Mouse (Mus musculus) olfactory bulb, adult 2 months (tissue): ENCODE results near the gene Gm38431.

Source experiments
- CTCF ChIP-seq: fragments of 200-500 bp; IDR thresholded peaks from 2 replicates; pipeline ENCODE4 v1.5.1; 2012; ENCODE audit warnings: low read depth, mild to moderate bottlenecking, low read length, moderate library complexity; ENCODE audit not compliant: insufficient read depth
- POLR2A ChIP-seq: fragments of 200-500 bp; IDR thresholded peaks from 2 replicates; pipeline ENCODE4 v1.6.1; 2012; ENCODE audit warnings: mild to moderate bottlenecking, low read depth, low read length, moderate library complexity; ENCODE audit not compliant: insufficient read depth

DNA sequence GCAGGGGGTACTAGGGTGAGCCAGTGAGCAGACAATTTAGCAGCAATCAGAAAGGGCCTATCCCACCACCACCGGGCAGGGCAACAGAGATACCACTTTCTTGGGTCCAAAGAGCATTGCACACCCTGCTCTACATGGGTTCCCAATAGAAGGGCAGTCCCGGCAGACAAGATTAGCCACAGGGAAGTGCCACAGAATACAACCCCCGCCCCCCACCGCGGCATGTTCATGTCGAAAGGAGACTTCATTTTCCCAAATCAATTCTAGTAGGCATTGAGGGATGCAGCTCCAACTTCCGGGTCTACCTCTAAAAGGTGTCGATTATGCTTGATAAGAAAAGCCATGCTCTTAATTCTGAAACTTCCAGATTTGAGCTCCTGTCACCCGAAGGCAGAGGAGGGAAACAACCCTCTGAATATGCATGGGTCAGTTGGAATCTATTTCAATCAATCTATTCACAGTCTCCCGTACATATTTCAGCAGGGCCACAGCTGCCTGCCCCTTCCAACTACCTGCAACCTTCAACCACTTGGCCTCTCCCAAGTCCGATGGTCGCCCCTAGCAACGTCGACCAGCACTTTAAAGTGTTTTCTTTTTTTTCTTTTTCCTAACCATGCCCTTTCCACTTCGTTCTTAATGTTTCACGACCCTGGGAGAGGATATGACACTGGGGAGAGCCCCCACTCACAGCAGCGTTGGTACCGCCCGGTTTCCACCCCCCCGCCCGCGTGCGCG, 658 bp downstream of the Gm38431 start:
- TF ChIP-seq CTCF (no peak), POLR2A (no peak)
